Mouse (Mus musculus) left cerebral cortex, adult 18-20 months (tissue): ENCODE data around the gene Ppard. TPM values are rescaled to one million over a fixed set of nuclear protein-coding genes. Genes with fewer than 3 reads are reported as not detected.
"Not testable (repeated sequence)": the region's sequence is repeated elsewhere in the genome, so short reads cannot be mapped to it uniquely, and the experiment has no call there.

Source experiments
- DNase-seq, 2 experiments: peaks; one replicate each; pipeline ENCODE4 v3.0.0; 2021 to 2022; ENCODE audit warnings: low spot score in 2 of 2, mixed read lengths in 1 of 2
- long read RNA-seq, 2 experiments: library from polyadenylated mRNA; stranded (forward); transcript quantifications; one replicate each; pipeline ENCODE4 v2.0.0; 2021
- total RNA-seq, 2 experiments: library from RNA; stranded (reverse); gene quantifications; 2 replicates each; pipeline ENCODE4 v1.2.3; 2021

The Ppard gene
- 10 to 100 TPM; 27.9 to 28.6 TPM for total RNA-seq
- long read RNA-seq, experiment 1, partial matches to known transcripts = 0 of 4 reads
- long read RNA-seq, experiment 1, other reads (novel, unspliced or antisense) = 4 of 4 reads
- long read RNA-seq, experiment 2, partial matches to known transcripts = 0 of 3 reads
- long read RNA-seq, experiment 2, other reads (novel, unspliced or antisense) = 3 of 3 reads

- peak; percentile 98 for DNase-seq
These were observed at the start of gene Ppard for GRCm38 (mm10) chr17:28232475-28233060. Gene Ppard, plus strand, starts transcription at chr17:28232700.

GRCm38 (mm10) chr17:28184971-28185638, 47.4 kb upstream of the Ppard start:
- DNase-seq = no peak

- no peak for DNase-seq
These were observed 44.2 kb upstream of the Ppard start for GRCm38 (mm10) chr17:28188313-28188712.

GRCm38 (mm10) chr17:28192754-28193153, 39.7 kb upstream of the Ppard start:
- no peak for DNase-seq

- DNase-seq = no peak
These were observed 38.9 kb upstream of the Ppard start for GRCm38 (mm10) chr17:28193559-28193958.

GRCm38 (mm10) chr17:28195033-28195432, 37.5 kb upstream of the Ppard start:
- no peak for DNase-seq

GRCm38 (mm10) chr17:28197646-28198045, 34.9 kb upstream of the Ppard start:
- no peak for DNase-seq

GRCm38 (mm10) chr17:28201982-28202381, 30.5 kb upstream of the Ppard start:
- no peak for DNase-seq

GRCm38 (mm10) chr17:28204052-28204720, 28.3 kb upstream of the Ppard start:
- peak; percentile 43 to 54 for DNase-seq

- DNase-seq = no peak
These were observed 27.1 kb upstream of the Ppard start for GRCm38 (mm10) chr17:28205443-28205842.

- no peak for DNase-seq
These were observed 25.4 kb upstream of the Ppard start for GRCm38 (mm10) chr17:28207092-28207491.

- peak in 1 of 2 experiments; percentile 23 for DNase-seq
These were observed 24.7 kb upstream of the Ppard start, which contains the start of gene Def6 for GRCm38 (mm10) chr17:28207591-28208313. Gene Def6, plus strand, starts transcription at chr17:28207778.

GRCm38 (mm10) chr17:28208314-28208612, 24.2 kb upstream of the Ppard start:
- no peak for DNase-seq

GRCm38 (mm10) chr17:28209457-28210110, 22.9 kb upstream of the Ppard start:
- DNase-seq = no peak

- no peak for DNase-seq
These were observed 20.6 kb upstream of the Ppard start for GRCm38 (mm10) chr17:28211921-28212341.

GRCm38 (mm10) chr17:28212391-28212790, 20.1 kb upstream of the Ppard start:
- DNase-seq = no peak

- no peak for DNase-seq
These were observed 19.3 kb upstream of the Ppard start for GRCm38 (mm10) chr17:28213236-28213635.

- DNase-seq = no peak
These were observed 15.7 kb upstream of the Ppard start for GRCm38 (mm10) chr17:28216791-28217190.

- DNase-seq = no peak
These were observed 14.5 kb upstream of the Ppard start for GRCm38 (mm10) chr17:28217721-28218649.

GRCm38 (mm10) chr17:28222463-28222862, 10.0 kb upstream of the Ppard start:
- not testable (repeated sequence) for DNase-seq
